Mouse (Mus musculus): ENCODE measurements around the gene Calu. TPM values are rescaled to one million over a fixed set of nuclear protein-coding genes. Genes with fewer than 3 reads are reported as not detected.
"Not testable (repeated sequence)": the region's sequence is repeated elsewhere in the genome, so short reads cannot be mapped to it uniquely, and the experiment has no call there.

Gene Calu
- total and polyA plus RNA-seq, 3 experiments: 107 to 161 (median 112) TPM

- peaks cover 0 to 17% of the 10 kb centered on the region in 2 experiments; a peak in 2 of 4 replicates for H3K4me1 ChIP-seq (ENCODE audit: control insufficient read depth in 1 of 2, insufficient read depth in 2 of 2)
- H3K79me2 ChIP-seq (replicated peaks; ENCODE audit: control insufficient read depth, extremely low read depth, insufficient read depth, poor library complexity, severe bottlenecking); H3K4me2 ChIP-seq (ENCODE audit: insufficient read depth, low read depth, poor library complexity, severe bottlenecking); DNase-seq (ENCODE audit: extremely low read depth); H3K36me3 ChIP-seq (replicated peaks in 1 of 2; ENCODE audit: control insufficient read depth in 1 of 2, insufficient read depth in 1 of 2, low read length in 1 of 2); H3K9ac ChIP-seq (ENCODE audit: insufficient read depth, low read depth); dilution Hi-C loops (cut with MboI; ENCODE audit: extremely low pct_ligation_motif_present, extremely low pct_unique_long_range_greater_than_20kb, low sequenced_read_pairs); H3K4me3 ChIP-seq (replicated peaks in 1 of 3; ENCODE audit: low read depth in 2 of 3, low read length in 2 of 3, poor library complexity in 1 of 3); H3K9me3 ChIP-seq (replicated peaks; ENCODE audit: low read length); H3K27ac ChIP-seq (ENCODE audit: insufficient read depth, low read depth): not testable (repeated sequence)
- TF ChIP-seq MAFK (IDR thresholded peaks at IDR 0.05; ENCODE audit: insufficient replicate concordance, low read length) (0 out of 2 replicates have a peak, but pooled peaks have one; percentile 30), TBP (conservative IDR thresholded peaks at IDR 0.05; ENCODE audit: low read depth, low read length) (peak; percentile 96), ELF1 (IDR thresholded peaks at IDR 0.05; ENCODE audit: low read depth, low read length) (peak; percentile 52; the same call in 1 of the 2 replicates)
- in situ Hi-C loops (cut with MboI; ENCODE audit: low pct_ligation_motif_present, low pct_unique_long_range_greater_than_20kb, low sequenced_read_pairs): loop anchor here (25.0 kb wide), 1 partner anchor 247 kb away; no protein-coding TSS in a partner anchor
- peaks cover 46% of the 10 kb centered on the region for H3K27me3 ChIP-seq (replicated peaks)
Measured at GRCm38 (mm10) chr6:29390500-29390899, 42.6 kb downstream of the Calu start.

DNA sequence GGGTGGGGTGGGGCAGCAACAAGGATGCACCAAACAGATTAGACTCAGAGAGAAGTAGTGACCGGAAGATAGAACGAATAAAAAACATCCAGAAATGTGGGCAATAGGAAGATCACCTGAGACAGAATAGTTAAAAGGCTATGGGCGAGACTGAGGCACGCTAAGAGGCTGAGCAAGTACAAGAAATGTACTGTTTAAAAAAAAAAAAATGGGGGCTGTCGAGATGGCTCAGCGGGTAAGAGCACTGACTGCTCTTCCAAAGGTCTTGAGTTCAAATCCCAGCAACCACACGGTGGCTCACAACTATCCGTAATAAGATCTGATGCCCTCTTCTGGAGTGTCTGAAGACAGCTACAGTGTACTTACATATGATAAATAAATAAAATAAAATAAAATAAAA, 43.4 kb downstream of the Calu start:
- Histone ChIP-seq H3K27me3 (replicated peaks) (peaks cover 53% of the 10 kb centered on the region), H3K4me1 (ENCODE audit: control insufficient read depth in 1 of 2, insufficient read depth in 2 of 2) (peaks cover 0 to 22% of the 10 kb centered on the region in 2 experiments; a peak in 2 of 4 replicates)
- H3K9me3 ChIP-seq (replicated peaks; ENCODE audit: low read length); H3K36me3 ChIP-seq (replicated peaks in 1 of 2; ENCODE audit: control insufficient read depth in 1 of 2, insufficient read depth in 1 of 2, low read length in 1 of 2); H3K27ac ChIP-seq (ENCODE audit: insufficient read depth, low read depth); H3K79me2 ChIP-seq (replicated peaks; ENCODE audit: control insufficient read depth, extremely low read depth, insufficient read depth, poor library complexity, severe bottlenecking); H3K9ac ChIP-seq (ENCODE audit: insufficient read depth, low read depth); dilution Hi-C loops (cut with MboI; ENCODE audit: extremely low pct_ligation_motif_present, extremely low pct_unique_long_range_greater_than_20kb, low sequenced_read_pairs); H3K4me2 ChIP-seq (ENCODE audit: insufficient read depth, low read depth, poor library complexity, severe bottlenecking); DNase-seq (ENCODE audit: extremely low read depth); H3K4me3 ChIP-seq (replicated peaks in 1 of 3; ENCODE audit: low read depth in 2 of 3, low read length in 2 of 3, poor library complexity in 1 of 3): not testable (repeated sequence)
- in situ Hi-C loops (cut with MboI; ENCODE audit: low pct_ligation_motif_present, low pct_unique_long_range_greater_than_20kb, low sequenced_read_pairs): loop anchor here (25.0 kb wide), 1 partner anchor 246 kb away; no protein-coding TSS in a partner anchor
- TF ChIP-seq TBP (conservative IDR thresholded peaks at IDR 0.05; ENCODE audit: low read depth, low read length): peak; percentile 73; the same call in 1 of the 2 replicates
- TF ChIP-seq CTCF (conservative IDR thresholded peaks at IDR 0.05 in 1 of 2, IDR thresholded peaks at IDR 0.05 in 1 of 2; ENCODE audit: low read depth in 2 of 2, low read length in 2 of 2): 0 out of 4 replicates have a peak, but pooled peaks of 1 of the 2 experiments have one; percentile 4

- peaks cover 58% of the 10 kb centered on the region for H3K27me3 ChIP-seq (replicated peaks)
- dilution Hi-C loops (cut with MboI; ENCODE audit: extremely low pct_ligation_motif_present, extremely low pct_unique_long_range_greater_than_20kb, low sequenced_read_pairs): no loop called here
- TF ChIP-seq POLR2A (IDR thresholded peaks at IDR 0.05; ENCODE audit: low read depth, low read length): no peak
- TF ChIP-seq PAX5 (IDR thresholded peaks at IDR 0.05; ENCODE audit: low read length): no peak
- peak; percentile 43; the same call in 1 of the 2 replicates for TF ChIP-seq IRF4 (IDR thresholded peaks at IDR 0.05; ENCODE audit: low read depth, low read length)
- TF ChIP-seq RAD21 (IDR thresholded peaks at IDR 0.05; ENCODE audit: low read depth, low read length): peak; percentile 79
- 0 out of 2 replicates have a peak, but pooled peaks have one; percentile 23 for TF ChIP-seq RCOR1 (conservative IDR thresholded peaks at IDR 0.05; ENCODE audit: low read depth, low read length)
- no peak for TF ChIP-seq MAX (IDR thresholded peaks at IDR 0.05; ENCODE audit: low read length)
- no peak for TF ChIP-seq CHD2 (IDR thresholded peaks at IDR 0.05; ENCODE audit: low read length)
- no peak for TF ChIP-seq UBTF (IDR thresholded peaks at IDR 0.05; ENCODE audit: low read depth, low read length)
- TF ChIP-seq EP300 (IDR thresholded peaks at IDR 0.05; ENCODE audit: low read length): no peak
- no peak for TF ChIP-seq CHD1 (IDR thresholded peaks at IDR 0.05; ENCODE audit: low read depth, low read length)
- TF ChIP-seq BHLHE40 (IDR thresholded peaks at IDR 0.05; ENCODE audit: low read depth, low read length): no peak
- no peak for TF ChIP-seq MAFK (IDR thresholded peaks at IDR 0.05; ENCODE audit: insufficient replicate concordance, low read length)
- peak; percentile 97 for TF ChIP-seq ZNF384 (IDR thresholded peaks at IDR 0.05; ENCODE audit: low read depth, low read length)
- TF ChIP-seq NRF1 (IDR thresholded peaks at IDR 0.05; ENCODE audit: low read depth, low read length): no peak
- TF ChIP-seq USF2 (conservative IDR thresholded peaks at IDR 0.05; ENCODE audit: low read depth, low read length): no peak
- 0 out of 2 replicates have a peak, but pooled peaks have one; percentile 50 for TF ChIP-seq SIN3A (IDR thresholded peaks at IDR 0.05; ENCODE audit: low read length)
- no peak for TF ChIP-seq TBP (conservative IDR thresholded peaks at IDR 0.05; ENCODE audit: low read depth, low read length)
- no peak for TF ChIP-seq ZKSCAN1 (IDR thresholded peaks at IDR 0.05; ENCODE audit: borderline replicate concordance, low read depth, low read length)
- no peak for TF ChIP-seq JUND (conservative IDR thresholded peaks at IDR 0.05; ENCODE audit: low read depth, low read length)
- TF ChIP-seq MYC (IDR thresholded peaks at IDR 0.05; ENCODE audit: low read depth, low read length): 0 out of 2 replicates have a peak, but pooled peaks have one; percentile 29
- peak; percentile 13; the same call in 1 of the 2 replicates for TF ChIP-seq ZC3H11A (IDR thresholded peaks at IDR 0.05; ENCODE audit: low read depth, low read length)
- TF ChIP-seq KAT2A (IDR thresholded peaks at IDR 0.05; ENCODE audit: insufficient replicate concordance, low read length): no peak
- TF ChIP-seq ELF1 (IDR thresholded peaks at IDR 0.05; ENCODE audit: low read depth, low read length): 0 out of 2 replicates have a peak, but pooled peaks have one; percentile 30
- TF ChIP-seq SMC3 (IDR thresholded peaks at IDR 0.05; ENCODE audit: low read depth, low read length): peak; percentile 54
Measured at GRCm38 (mm10) chr6:29391802-29392201, 43.9 kb downstream of the Calu start.

More at GRCm38 (mm10) chr6:29391802-29392201, 43.9 kb downstream of the Calu start:
- in situ Hi-C loops (cut with MboI; ENCODE audit: low pct_ligation_motif_present, low pct_unique_long_range_greater_than_20kb, low sequenced_read_pairs): loop anchor here (25.0 kb wide), 1 partner anchor 245 kb away; no protein-coding TSS in a partner anchor
- H3K4me2 ChIP-seq (ENCODE audit: insufficient read depth, low read depth, poor library complexity, severe bottlenecking): no peak overlapping the region
- H3K4me3 ChIP-seq (replicated peaks in 1 of 3; ENCODE audit: low read depth in 2 of 3, low read length in 2 of 3, poor library complexity in 1 of 3): no peak overlapping the region
- peaks cover 0 to 22% of the 10 kb centered on the region in 2 experiments; a peak in 2 of 4 replicates for H3K4me1 ChIP-seq (ENCODE audit: control insufficient read depth in 1 of 2, insufficient read depth in 2 of 2)
- no peaks in the 10 kb centered on the region for H3K9me3 ChIP-seq (replicated peaks; ENCODE audit: low read length)
- no peak overlapping the region for H3K27ac ChIP-seq (ENCODE audit: insufficient read depth, low read depth)
- peak; percentile 25 for DNase-seq (ENCODE audit: extremely low read depth)
- no peak overlapping the region for H3K9ac ChIP-seq (ENCODE audit: insufficient read depth, low read depth)
- no peaks in the 10 kb centered on the region for H3K79me2 ChIP-seq (replicated peaks; ENCODE audit: control insufficient read depth, extremely low read depth, insufficient read depth, poor library complexity, severe bottlenecking)
- H3K36me3 ChIP-seq (replicated peaks in 1 of 2; ENCODE audit: control insufficient read depth in 1 of 2, insufficient read depth in 1 of 2, low read length in 1 of 2): no peaks in the 10 kb centered on the region
